Mouse (Mus musculus): ENCODE measurements around the gene Il20ra.

DNA sequence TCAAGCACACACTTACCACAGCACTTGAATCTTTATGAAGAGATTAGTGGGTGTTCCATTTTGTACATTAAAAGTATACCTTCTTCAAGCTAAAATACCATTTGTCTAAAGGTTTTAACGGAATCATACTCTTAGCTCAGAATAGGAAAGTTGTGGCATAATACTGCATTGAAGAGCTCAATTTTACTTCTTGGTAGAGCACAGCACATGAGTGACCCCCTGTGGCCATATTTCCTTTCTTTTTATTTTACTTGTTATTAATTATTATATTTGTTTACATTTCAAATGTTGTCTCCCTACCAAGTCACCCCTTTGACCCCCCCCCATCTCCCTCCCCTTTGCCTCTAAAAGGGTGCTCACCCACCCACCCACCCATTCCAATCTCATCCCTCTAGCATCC is 39.2 kb upstream of the Il20ra start:
- TF ChIP-seq POLR2A (IDR thresholded peaks at IDR 0.05; ENCODE audit: low read depth, low read length), result no peak
- TF ChIP-seq CTCF (IDR thresholded peaks at IDR 0.05; ENCODE audit: extremely low read depth, insufficient read length, insufficient replicate concordance, low read depth, low read length), result no peak
